Mouse (Mus musculus): ENCODE data around the gene Rhof.

Gene Rhof

GRCm38 (mm10) chr5:123110296-123110721, 22.2 kb downstream of the Rhof start:
- DNase-seq (ENCODE audit: low spot score) = no peak

DNA sequence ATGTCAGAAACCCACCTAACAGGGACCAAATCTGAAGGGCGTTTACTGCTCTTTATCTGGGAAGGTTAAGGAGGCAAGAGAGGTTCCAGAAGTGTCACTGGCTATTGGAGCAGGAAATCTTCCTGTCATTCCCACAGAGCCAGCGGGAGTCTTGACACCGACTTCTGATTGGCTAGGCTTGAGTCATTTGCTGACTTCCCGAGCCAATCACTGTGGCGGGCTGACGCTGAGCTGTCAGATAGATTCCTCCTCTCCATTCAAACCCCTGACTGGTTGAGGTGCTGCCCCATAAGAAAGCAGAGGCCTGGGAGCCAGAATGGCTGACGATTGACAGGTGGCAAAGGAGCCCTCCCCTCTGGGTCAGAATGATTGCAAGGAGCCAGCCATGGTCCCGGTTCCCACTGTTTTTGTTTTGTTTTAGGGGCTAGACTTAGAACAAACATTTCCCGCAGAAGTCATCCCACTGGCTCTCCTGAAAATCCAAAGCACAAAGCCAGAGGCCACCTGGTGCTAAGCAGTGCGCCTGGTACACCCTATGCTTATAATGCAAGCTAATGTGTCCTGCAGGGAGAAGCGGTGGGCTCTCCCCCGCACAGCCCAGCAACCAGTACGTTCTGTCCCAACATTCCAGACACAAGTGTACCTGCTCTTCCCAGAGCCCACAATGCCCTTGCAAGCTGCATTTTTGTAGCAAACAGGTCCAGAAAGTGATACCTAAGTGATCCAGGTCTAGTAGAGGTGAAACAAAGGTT, 22.9 kb downstream of the Rhof start:
- DNase-seq (ENCODE audit: low spot score) = no peak

DNA sequence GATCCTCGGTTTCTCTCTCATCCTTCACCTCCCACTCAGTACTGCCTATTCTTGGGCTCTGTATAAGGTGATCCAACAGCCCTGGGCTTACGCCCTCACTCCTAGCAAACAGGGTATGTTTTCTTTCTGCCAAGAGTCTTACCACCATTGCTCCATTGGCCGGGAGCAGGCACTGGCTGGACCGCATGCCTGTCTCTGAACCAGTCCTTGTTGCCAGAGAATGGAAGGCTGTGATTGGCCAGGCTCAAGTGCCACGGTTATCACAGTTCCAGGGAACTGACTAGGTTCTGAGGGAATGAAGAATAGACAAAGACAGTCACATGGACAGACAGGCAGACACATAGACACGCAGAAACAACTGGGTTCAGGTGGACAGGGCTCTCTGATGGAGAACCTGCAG, 27.7 kb downstream of the Rhof start:
- DNase-seq (ENCODE audit: low spot score) = no peak

- no peak for DNase-seq (ENCODE audit: low spot score)
Observed at GRCm38 (mm10) chr5:123103556-123103955, 28.9 kb downstream of the Rhof start.

DNA sequence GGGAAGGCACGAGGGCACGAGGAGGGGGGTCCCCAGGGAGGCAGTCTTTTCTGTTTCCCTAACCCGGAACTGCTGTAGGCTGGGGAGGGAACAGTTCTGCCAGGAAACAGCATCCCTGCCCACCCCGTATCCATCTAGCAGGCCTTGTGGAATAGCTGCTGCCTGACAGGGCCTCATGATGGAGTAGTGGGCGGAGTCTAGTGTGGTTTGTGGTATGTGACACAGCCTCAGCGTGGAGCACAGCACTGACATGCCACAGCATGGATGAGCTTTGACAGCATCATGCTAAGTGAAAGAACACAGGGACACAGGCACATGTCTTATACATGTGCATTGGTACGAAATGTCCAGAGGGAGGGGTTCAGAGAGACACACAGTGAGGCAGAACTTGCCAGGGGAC, 30.1 kb downstream of the Rhof start:
- no peak for DNase-seq (ENCODE audit: low spot score)

GRCm38 (mm10) chr5:123098487-123098886, 34.0 kb downstream of the Rhof start:
- DNase-seq (ENCODE audit: low spot score) = no peak

GRCm38 (mm10) chr5:123096299-123096698, 36.2 kb downstream of the Rhof start:
- DNase-seq (ENCODE audit: low spot score) = no peak

- peak; percentile 17 for DNase-seq (ENCODE audit: low spot score)
Observed at GRCm38 (mm10) chr5:123094238-123094991, 38.1 kb downstream of the Rhof start.

DNA sequence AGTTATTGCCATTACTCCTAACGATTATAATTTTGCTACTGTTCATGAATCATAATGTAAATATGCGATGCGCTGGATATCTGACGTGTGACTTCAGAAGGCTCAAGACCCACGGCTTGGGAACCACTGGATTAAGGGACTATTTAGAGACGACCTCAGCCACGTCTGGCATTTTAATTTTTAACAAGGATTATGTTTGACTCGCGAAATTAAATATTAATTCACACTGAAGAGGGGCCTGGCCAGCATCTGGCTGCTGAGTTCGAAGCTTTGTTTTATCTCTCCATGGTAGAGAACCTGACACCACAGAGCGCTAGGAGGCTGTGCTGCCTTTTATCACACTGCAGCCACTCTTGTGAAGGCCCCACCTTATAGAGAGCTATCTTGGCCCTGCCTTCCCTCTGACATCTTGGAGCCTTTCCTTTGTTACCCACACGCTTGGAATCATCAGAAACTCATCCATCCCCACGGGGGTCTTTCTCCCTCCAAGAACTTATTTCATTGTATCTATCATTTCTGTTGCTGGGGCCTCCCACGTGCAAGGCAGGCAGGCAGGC, 39.3 kb downstream of the Rhof start:
- no peak for DNase-seq (ENCODE audit: low spot score)

GRCm38 (mm10) chr5:123090560-123091306, 41.8 kb downstream of the Rhof start:
- DNase-seq (ENCODE audit: low spot score) = no peak

DNA sequence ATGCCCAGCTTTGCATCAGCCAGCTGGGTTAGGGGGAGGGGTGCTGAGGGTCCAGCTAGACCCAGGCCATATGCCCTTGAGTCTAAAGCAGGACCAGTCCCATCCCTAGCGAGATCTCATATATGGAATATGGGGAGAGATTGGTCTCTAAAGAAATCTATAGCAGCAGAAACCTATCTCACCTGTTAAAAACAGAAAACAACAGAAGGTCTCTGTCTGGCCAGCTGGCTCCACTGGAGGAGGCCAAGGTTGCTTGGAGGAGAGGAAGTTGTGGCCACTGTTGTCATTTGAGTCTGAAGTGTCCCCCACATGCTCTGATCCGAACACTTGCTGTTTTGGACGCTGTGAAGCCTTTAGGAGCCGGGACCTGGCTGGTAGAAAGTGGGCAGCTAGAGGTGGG, 43.7 kb downstream of the Rhof start:
- no peak for DNase-seq (ENCODE audit: low spot score)

GRCm38 (mm10) chr5:123086501-123086900, 46.0 kb downstream of the Rhof start:
- no peak for DNase-seq (ENCODE audit: low spot score)

DNA sequence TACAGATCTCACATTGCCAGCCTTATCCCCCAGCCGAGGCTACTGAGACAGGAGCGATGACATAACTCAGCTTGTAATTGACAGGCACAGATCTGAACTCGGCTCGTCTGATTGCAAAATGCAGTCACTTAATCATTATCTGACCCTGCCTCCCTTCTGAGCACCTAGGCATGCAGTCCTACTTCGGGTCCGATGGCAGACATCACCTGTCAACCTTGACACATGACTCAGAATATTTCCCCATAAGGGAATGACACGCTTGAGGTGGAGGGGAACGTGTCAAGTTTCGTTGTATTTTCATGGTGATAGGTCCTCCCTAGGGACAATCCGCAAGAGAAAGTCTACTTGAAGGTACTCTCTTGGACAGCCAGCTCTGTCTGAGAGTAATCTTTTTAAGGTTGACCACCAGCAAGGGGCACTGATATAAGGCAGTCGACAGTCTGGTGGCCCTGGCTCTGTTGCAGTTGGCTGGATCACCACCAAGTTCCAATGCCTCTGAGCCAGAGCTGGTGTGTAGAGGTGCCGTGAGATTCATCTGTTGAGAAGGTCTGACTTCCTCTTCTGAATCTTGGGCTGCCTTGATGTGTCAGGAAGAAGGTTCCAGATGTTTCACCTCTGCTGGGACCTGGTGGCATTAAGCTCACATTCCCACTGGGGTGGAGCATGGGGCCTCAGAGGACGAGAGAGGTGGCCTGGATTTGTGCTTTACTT, 49.0 kb downstream of the Rhof start:
- DNase-seq (ENCODE audit: low spot score) = no peak

DNA sequence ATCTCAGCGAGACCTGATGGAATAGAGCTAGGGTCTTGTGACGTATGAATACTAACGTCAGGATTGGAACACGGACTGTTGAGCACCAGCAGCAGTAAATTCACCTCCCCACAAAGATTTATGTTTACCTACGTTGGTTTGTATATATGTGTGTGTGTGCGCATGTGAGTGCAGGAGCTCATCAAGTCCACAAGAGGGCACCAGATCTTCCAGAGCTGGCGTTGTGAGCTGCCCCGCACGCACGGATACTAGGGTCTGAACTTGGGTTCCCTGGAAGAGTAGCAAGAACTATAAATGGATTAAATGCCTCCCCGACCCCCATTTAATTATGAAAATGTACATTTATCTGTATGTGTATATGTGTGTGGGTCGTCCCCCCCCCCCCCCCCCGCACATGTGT, 52.0 kb downstream of the Rhof start:
- DNase-seq (ENCODE audit: low spot score) = no peak

DNA sequence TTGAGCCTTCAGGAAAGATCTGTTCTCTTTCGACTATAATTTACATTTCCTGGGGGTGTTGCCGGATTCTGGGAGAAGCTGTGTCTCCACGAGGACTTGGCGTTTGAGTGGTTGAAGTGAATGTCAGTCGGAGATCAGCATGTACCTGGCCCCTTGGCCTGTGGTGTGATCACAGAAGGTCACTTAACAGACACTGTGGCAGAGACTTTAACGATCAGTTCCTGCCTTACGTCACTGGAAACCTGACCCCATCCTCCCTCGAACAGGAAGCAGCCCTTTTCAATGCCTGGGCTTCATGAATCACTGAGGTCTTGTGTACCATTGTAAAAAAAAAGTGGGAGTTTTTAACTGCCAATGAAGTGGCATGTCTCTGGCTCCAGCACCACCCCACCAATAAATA, 52.5 kb downstream of the Rhof start:
- no peak for DNase-seq (ENCODE audit: low spot score)

- DNase-seq (ENCODE audit: low spot score) = no peak
Observed at GRCm38 (mm10) chr5:123079568-123079967, 52.9 kb downstream of the Rhof start.

DNA sequence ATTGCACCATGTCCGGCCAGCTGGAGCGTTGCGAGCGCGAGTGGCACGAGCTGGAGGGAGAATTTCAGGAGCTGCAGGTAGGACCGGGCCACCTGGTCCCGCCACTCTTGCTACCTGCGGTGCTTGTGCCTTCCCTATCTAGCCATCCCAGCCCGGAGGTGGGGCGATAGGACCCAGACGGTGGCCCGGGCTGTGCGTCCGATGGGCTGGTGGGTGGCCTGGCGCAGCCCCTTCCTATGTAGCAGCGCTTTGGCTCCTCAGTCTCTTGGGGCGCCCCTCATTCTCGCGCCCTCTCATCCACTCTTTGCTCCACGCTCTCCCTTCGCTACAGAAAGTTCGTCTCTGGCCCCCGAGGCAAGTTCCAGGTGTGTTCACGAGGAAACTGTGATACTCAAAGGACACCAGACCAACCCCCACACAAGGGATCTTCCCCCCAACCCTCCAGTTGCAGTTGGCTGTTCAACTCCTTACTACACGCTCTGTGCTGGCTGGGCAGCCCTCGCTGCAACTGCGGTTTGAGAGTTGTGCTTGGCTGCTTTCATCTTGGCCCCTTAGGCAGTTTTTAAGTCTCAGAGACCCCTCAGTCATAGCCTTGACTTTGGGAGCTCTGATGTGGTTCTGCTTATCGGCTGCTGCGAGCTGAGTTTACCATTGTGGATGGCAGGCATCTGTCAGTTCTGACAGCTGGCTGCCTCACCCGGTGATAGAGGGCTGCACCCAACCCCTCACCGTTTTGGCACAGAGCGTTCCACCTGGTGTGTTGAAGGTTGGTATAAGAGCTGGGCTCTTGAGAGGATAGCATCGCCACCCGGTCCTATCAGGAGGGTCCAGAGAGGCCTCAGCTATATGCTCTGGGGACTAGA, 55.8 kb downstream of the Rhof start:
- DNase-seq (ENCODE audit: low spot score) = no peak

GRCm38 (mm10) chr5:123075576-123076418, 56.7 kb downstream of the Rhof start:
- DNase-seq (ENCODE audit: low spot score) = peak; percentile 88

GRCm38 (mm10) chr5:123068714-123069113, 63.8 kb downstream of the Rhof start:
- DNase-seq (ENCODE audit: low spot score) = no peak

- no peak for DNase-seq (ENCODE audit: low spot score)
Observed at GRCm38 (mm10) chr5:123068115-123068514, 64.4 kb downstream of the Rhof start, which contains the start of gene Tmem120b. TSS of gene Tmem120b (plus strand) at chr5:123068415.

Measured in MN1 (cell line).